Mouse (Mus musculus): Measurements from ENCODE around the gene Tas2r116.

Gene Tas2r116

DNA sequence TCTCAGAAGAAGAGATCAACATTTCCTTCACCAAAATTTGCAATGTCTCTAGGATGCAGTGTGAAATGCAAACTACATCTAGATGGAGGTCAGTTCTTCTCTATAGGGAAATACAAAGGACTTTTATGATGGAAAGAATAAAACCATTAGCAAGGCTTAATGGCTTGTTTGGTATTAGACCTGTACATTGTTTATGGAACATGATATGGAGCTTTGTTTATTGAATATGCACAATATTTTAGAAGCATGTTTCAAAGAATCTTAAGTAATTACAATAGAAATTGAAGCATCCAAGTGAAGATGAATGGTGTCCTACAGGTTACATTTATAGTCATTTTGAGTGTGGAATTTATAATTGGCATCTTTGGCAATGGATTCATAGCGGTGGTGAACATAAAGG is at the start of gene Tas2r116:
TSS of gene Tas2r116 (plus strand) at position 301 of the 400 bp plus-strand sequence.
- no peak for DNase-seq (ENCODE audit: low spot score)

DNA sequence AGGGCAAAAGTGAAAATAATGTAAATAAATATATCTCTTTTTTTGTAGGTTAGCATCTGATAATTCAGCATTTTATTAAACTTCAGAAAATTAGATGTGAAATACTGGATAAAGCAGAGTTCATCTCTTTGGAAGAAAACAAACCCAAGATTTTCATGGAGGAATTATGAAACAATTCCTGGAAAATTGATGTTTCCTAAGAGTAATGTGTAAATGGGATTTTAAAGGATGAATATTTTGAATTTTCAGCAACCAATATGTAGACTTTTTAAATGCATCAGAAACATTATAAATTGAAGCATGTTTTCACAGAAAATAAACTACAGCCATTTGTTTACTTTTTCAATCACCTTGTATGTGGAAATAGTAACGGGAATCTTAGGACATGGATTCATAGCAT is 8.4 kb upstream of the Tas2r116 start, which contains the start of gene Tas2r123:
TSS of gene Tas2r123 (plus strand) at position 301 of the 400 bp plus-strand sequence.
- no peak for DNase-seq (ENCODE audit: low spot score)

DNA sequence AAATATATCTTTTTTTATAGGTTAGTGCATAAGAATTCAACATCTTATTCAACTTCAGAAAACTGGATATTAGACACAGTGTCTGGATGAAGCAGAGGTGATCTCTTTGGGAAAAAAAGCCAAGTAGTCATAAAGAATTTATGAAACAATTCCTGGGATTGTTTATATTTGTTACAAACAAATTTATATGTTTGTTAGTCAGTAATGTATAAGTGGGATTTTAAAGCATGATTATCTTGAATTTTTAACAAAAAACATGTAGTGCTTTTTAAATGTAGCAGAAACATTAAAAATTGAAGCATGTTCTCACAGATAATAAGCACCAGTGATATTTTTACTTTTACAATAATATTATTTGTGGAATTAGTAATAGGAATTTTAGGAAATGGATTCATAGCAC is 12.5 kb downstream of the Tas2r116 start, which contains the start of gene Tas2r110:
TSS of gene Tas2r110 (plus strand) at position 301 of the 400 bp plus-strand sequence.
- no peak for DNase-seq (ENCODE audit: low spot score)

DNA sequence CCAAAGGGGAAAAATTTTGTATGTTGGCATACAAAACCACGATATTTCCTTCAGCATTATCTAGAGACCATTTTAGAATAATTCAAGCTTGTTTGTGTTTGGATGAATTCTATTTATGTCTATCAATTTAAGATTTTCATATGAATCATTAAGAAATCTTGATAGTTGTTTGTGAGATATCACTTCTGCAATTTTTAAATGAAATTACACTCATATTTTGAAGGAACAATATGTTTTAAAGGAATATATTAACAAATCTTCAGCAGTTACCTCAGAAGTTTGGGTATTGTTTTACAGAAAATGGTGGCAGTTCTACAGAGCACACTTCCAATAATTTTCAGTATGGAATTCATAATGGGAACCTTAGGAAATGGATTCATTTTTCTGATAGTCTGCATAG is 37.5 kb downstream of the Tas2r116 start, which contains the start of gene Tas2r113:
TSS of gene Tas2r113 (plus strand) at position 301 of the 400 bp plus-strand sequence.
- DNase-seq (ENCODE audit: low spot score) = no peak
